Mouse (Mus musculus): Measurements from ENCODE around the gene Cd4. TPM values are rescaled to one million over a fixed set of nuclear protein-coding genes. Genes with fewer than 3 reads are reported as not detected.

Gene Cd4
- polyA plus RNA-seq, 1 experiment from 2014 or later, result not detected

DNA sequence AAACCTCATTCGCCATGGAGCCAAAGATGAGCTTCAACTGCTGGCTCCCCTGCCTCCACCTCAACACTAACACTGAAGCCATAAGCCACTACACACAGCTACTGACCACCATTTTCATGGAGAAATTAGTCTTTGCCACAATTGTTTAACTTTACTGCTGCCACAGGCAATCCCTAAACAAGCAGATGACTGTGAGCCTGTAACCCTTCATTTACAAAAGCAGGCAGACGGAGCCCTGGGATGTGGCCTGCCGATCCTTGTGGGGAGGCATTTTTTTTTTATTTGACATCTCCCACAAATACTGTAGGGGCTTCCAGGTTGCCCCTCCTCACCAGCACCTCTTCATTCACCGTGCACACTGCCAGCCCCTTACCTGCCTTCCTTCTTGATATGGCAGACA lies 71.4 kb downstream of the Cd4 start:
- Histone ChIP-seq H3K27me3 (no peaks in the 10 kb centered on the region), H3K9ac (replicated peaks) (no peak overlapping the region), H3K9me3 (no peaks in the 10 kb centered on the region), H3K27ac (replicated peaks) (no peak overlapping the region), H3K36me3 (peaks cover 66% of the 10 kb centered on the region), H3K4me1 (peaks cover 29% of the 10 kb centered on the region), H3K4me3 (no peak overlapping the region), H3K4me2 (replicated peaks) (no peak overlapping the region)
- no peak for ATAC-seq (ENCODE audit: low FRiP score, low read depth)
- WGBS, result 92% methylated on average over 4 of the region's 4 CpGs

DNA sequence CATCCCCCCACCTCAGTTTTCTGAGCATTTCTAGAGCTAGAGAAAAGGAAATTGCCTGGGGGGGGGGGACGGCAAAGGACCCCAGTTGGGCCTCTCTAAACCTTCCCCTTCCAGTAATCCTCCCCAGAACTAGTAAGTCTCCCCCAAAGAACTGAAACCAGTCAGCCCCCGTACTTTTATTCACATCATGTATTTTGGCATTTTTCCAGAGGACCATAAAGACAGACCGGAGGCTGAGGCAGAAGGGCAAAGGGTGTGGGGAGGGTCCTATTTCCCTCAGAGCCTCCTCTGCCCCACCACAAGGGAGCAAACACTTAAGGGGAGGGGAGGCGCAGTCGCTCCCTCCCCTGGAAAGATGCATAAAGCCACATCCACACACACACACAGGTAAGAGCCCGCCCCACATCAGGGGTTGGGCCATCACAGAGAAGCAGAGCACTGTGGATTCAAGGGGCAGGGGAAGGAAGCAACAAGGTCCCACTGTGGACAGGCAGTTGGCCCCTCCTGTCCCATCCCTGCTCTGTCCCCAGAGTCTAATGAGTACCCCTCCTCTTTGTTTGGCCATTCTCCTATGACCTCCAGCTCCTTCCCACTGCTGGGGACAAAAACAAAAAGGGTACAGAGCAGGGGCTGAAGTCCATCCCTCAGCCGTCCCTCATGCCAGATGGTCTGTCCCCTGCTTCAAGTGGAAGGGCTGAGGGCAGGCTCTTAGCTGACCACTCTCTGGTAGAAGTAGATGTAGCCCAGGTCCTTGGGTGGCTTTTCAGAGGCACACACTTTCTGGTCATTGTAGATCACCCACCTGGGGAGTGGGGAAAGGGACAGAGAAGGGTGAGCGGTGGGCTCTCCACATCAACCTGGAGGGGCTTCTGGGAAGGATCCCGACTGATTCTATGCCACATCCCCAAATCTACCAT lies 72.9 kb downstream of the Cd4 start:
- ATAC-seq (ENCODE audit: low FRiP score, low read depth), result no peak
- Histone ChIP-seq H3K9ac (replicated peaks) (no peak overlapping the region), H3K4me2 (replicated peaks) (0 out of 2 replicates have a peak overlapping the region, but pooled peaks have one; percentile 88), H3K4me3 (no peak overlapping the region), H3K4me1 (peaks cover 32% of the 10 kb centered on the region), H3K27ac (replicated peaks) (no peak overlapping the region; the same call in 1 of the 2 replicates), H3K27me3 (no peaks in the 10 kb centered on the region), H3K36me3 (peaks cover 64% of the 10 kb centered on the region), H3K9me3 (no peaks in the 10 kb centered on the region)
- 67% methylated on average over 9 of the region's 9 CpGs for WGBS

Other genes starting within 250 kb of the Cd4 start
- gene Lpcat3, start 225.2 kb downstream of the Cd4 start, polyA plus RNA-seq (2016; fragmentation: Nextera tagmentation; extraction: Ambion mirVana), result 37.5 and 37.9 TPM in 2 replicates
- gene Emg1, start 176.0 kb downstream of the Cd4 start, polyA plus RNA-seq (2016; fragmentation: Nextera tagmentation; extraction: Ambion mirVana), result 161 and 170 TPM in 2 replicates
- gene Phb2, start 175.9 kb downstream of the Cd4 start, polyA plus RNA-seq (2016; fragmentation: Nextera tagmentation; extraction: Ambion mirVana), result 308 and 315 TPM in 2 replicates
- gene Ptpn6, start 149.5 kb downstream of the Cd4 start, polyA plus RNA-seq (2016; fragmentation: Nextera tagmentation; extraction: Ambion mirVana), result 5.2 and 5.6 TPM in 2 replicates
- 523 and 554 TPM in 2 replicates for gene Grcc10, start 146.8 kb downstream of the Cd4 start, polyA plus RNA-seq (2016; fragmentation: Nextera tagmentation; extraction: Ambion mirVana)
- not detected in 2 replicates for gene Gm45234, start 132.2 kb downstream of the Cd4 start, polyA plus RNA-seq (2016; fragmentation: Nextera tagmentation; extraction: Ambion mirVana)
- gene Atn1, start 131.7 kb downstream of the Cd4 start, polyA plus RNA-seq (2016; fragmentation: Nextera tagmentation; extraction: Ambion mirVana), result 15.6 and 18.0 TPM in 2 replicates
- 9.0 and 9.4 TPM in 2 replicates for gene Eno2, start 118.5 kb downstream of the Cd4 start, polyA plus RNA-seq (2016; fragmentation: Nextera tagmentation; extraction: Ambion mirVana)
- gene Lrrc23, start 108.5 kb downstream of the Cd4 start, polyA plus RNA-seq (2016; fragmentation: Nextera tagmentation; extraction: Ambion mirVana), result 2.3 and 4.6 TPM in 2 replicates
- gene Spsb2, start 79.6 kb downstream of the Cd4 start, polyA plus RNA-seq (2016; fragmentation: Nextera tagmentation; extraction: Ambion mirVana), result 8.1 and 8.6 TPM in 2 replicates
- gene Tpi1, start 73.9 kb downstream of the Cd4 start, polyA plus RNA-seq (2016; fragmentation: Nextera tagmentation; extraction: Ambion mirVana), result 423 and 428 TPM in 2 replicates
- gene Usp5, start 58.7 kb downstream of the Cd4 start, polyA plus RNA-seq (2016; fragmentation: Nextera tagmentation; extraction: Ambion mirVana), result 213 and 214 TPM in 2 replicates
- gene Cdca3, start 58.7 kb downstream of the Cd4 start, polyA plus RNA-seq (2016; fragmentation: Nextera tagmentation; extraction: Ambion mirVana), result 168 and 169 TPM in 2 replicates
- gene Gnb3, start 47.9 kb downstream of the Cd4 start, polyA plus RNA-seq (2016; fragmentation: Nextera tagmentation; extraction: Ambion mirVana), result 5.5 TPM in 2 replicates
- 21.4 and 25.6 TPM in 2 replicates for gene P3h3, start 30.5 kb downstream of the Cd4 start, polyA plus RNA-seq (2016; fragmentation: Nextera tagmentation; extraction: Ambion mirVana)
- 11.8 and 11.9 TPM in 2 replicates for gene Gpr162, start 24.2 kb downstream of the Cd4 start, polyA plus RNA-seq (2016; fragmentation: Nextera tagmentation; extraction: Ambion mirVana)
- gene Lag3, start 23.5 kb upstream of the Cd4 start, polyA plus RNA-seq (2016; fragmentation: Nextera tagmentation; extraction: Ambion mirVana), result 1.9 and 3.1 TPM in 2 replicates
- 525 and 672 TPM in 2 replicates for gene Ptms, start 31.9 kb upstream of the Cd4 start, polyA plus RNA-seq (2016; fragmentation: Nextera tagmentation; extraction: Ambion mirVana)
- 452 and 459 TPM in 2 replicates for gene Mlf2, start 43.2 kb upstream of the Cd4 start, polyA plus RNA-seq (2016; fragmentation: Nextera tagmentation; extraction: Ambion mirVana)
- gene Cops7a, start 77.3 kb upstream of the Cd4 start, polyA plus RNA-seq (2016; fragmentation: Nextera tagmentation; extraction: Ambion mirVana), result 100 and 105 TPM in 2 replicates
- 6.7 and 7.7 TPM in 2 replicates for gene Pianp, start 108.5 kb upstream of the Cd4 start, polyA plus RNA-seq (2016; fragmentation: Nextera tagmentation; extraction: Ambion mirVana)
- gene Zfp384, start 120.9 kb upstream of the Cd4 start, polyA plus RNA-seq (2016; fragmentation: Nextera tagmentation; extraction: Ambion mirVana), result 18.0 and 20.6 TPM in 2 replicates
- gene Ing4, start 151.5 kb upstream of the Cd4 start, polyA plus RNA-seq (2016; fragmentation: Nextera tagmentation; extraction: Ambion mirVana), result 163 and 171 TPM in 2 replicates
- 18.0 and 18.9 TPM in 2 replicates for gene Acrbp, start 161.5 kb upstream of the Cd4 start, polyA plus RNA-seq (2016; fragmentation: Nextera tagmentation; extraction: Ambion mirVana)
- 0.16 and 0.26 TPM in 2 replicates for gene Lpar5, start 179.7 kb upstream of the Cd4 start, polyA plus RNA-seq (2016; fragmentation: Nextera tagmentation; extraction: Ambion mirVana)
- 127 and 132 TPM in 2 replicates for gene Chd4, start 207.8 kb upstream of the Cd4 start, polyA plus RNA-seq (2016; fragmentation: Nextera tagmentation; extraction: Ambion mirVana)
- 54.1 and 56.4 TPM in 2 replicates for gene Nop2, start 243.7 kb upstream of the Cd4 start, polyA plus RNA-seq (2016; fragmentation: Nextera tagmentation; extraction: Ambion mirVana)